Mouse (Mus musculus): ENCODE data around the gene Frmd4b.

Gene Frmd4b

DNA sequence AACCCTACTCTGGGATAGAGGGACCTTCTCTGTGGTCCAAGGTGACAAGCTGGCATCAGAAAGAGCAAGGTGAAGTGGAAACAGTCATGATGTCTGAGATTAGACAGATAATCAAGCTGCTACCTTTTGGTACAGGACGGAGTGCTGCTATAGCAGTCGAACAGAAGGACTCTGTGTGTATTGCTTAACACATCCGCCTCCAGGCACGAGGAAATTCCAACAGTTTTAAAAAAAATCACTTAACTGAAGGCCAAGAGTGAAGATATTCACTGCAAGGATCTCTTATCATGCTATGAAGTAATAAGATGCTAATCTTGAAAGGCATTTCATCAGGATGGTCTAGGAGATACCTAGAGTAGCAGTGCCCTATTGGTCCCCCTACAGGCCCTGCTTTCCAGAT lies 298.3 kb downstream of the Frmd4b start:
- DNase-seq (ENCODE audit: low spot score in 2 of 2) = peak in 1 of 2 experiments; percentile 47

DNA sequence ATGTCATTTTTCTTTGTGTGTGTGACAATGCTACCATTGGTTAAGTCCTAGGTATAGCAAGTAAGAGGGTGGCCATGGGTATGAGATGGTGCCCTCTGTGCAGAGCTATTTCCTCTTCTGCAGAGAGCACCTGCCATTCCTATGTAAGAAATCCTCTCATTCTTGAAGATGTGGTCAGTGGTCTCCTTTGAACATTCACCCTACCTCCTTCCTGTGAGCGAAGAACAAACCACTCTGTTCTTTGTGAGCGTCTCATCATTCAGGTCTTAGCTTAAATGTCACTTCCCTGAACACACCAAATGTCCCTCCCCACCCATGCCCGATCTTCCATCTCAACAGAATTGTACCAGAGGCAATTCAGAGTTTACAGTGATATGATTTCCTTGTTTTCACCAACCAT lies 299.4 kb downstream of the Frmd4b start:
- DNase-seq (ENCODE audit: low spot score in 2 of 2) = no peak

DNA sequence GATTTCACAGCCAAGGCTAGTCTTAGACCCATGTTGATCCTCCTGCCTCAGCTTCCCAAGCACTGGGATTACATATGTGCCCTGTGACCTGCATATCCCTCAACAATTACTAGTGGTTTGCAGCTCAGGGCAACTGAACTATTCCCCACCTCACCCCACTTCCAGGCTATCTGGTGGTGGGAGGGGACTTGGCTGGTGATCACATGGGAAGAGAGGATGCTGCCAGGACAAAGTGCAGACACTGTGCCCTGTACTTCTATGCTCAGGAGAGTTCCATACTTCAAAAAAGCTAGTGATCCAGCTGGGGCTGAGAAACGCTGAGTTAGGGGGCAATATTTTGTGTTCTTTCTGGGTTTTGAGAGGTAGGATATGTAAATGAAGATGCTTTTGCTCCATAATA lies 300.6 kb downstream of the Frmd4b start:
- no peak for DNase-seq (ENCODE audit: low spot score in 2 of 2)

DNA sequence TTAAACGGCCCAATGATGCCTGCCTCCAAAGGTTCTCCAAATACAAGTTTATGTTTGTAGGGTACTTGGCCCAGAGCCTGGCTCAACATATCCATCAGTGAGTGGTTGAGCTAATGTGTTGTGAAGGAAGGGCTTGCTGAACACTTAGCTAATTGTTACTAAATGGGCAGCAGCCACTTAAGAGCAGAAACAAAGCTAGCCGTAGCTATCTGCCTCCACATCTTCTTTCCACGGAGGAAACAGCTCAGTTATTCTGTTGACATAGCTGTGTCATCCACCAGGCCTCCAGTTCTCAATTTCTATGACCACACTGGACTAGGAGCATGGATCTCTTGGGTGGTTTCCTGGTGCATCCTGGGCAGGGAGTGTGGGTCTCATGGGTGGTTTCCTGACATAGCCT lies 302.0 kb downstream of the Frmd4b start:
- DNase-seq (ENCODE audit: low spot score in 2 of 2) = no peak

DNA sequence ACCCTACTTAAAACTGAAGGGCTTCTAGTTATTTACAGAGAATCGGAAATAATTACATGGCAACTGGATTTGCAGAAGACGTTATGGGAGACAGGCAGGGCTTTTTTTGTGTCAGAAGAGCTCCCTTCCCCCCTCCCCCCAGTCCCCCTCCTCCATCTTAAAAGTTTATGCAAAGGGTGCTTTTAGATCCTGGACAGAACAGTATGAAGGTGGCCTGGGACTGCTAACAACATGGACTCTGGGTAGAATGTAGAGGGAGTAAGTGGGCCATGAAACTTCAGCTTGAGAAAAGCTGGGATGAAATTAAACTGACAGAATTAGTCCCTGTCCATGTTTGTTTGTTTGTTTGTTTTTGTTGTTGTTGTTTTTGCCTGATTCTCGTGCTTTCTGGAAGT lies 304.8 kb downstream of the Frmd4b start:
- DNase-seq (ENCODE audit: low spot score in 2 of 2) = no peak

DNA sequence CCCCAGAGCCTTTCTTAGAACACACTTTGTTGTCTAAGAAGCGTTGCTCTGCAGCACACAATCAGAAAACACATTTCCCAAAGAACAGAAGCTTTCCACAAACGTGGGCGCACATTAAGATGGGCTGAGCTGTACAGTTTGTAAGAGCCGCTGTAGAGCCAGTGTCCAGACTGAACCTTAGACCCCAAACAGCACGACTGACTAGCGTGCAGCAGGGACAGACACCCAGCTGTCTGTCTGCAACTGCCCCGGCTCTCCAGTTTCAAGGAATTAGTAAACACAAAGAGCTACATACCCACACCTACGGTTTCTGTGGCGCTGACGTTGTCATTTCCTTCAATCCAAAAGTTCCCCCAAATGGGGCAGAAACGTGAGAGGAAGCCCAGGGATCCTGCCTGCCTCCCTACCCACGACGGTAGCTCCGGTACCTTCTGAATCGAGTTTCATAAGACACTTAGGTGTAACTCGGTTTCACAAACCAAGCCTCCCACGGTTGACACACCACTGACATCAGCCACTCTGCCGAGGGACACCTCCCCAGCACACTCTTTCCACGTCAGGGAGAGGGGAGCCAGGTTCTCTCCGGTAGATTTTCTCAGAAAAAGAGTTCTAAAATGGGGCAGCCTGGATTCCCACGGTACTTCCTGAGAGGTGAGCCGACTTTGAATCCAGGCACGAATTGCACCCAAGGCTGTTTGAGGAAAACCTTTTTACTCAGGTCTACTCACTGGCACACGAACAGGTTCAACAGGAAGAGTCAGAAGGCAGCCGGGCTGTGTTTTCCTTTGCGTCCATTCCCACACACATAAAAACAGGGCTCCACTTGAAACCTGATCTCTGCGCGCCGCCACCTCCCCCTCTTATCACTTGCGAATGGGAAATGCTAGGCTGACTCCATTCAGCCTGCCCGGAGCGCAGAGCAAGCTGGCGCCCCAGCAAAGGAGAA lies 305.5 kb downstream of the Frmd4b start:
- DNase-seq (ENCODE audit: low spot score in 2 of 2) = peak in 1 of 2 experiments; percentile 35

DNA sequence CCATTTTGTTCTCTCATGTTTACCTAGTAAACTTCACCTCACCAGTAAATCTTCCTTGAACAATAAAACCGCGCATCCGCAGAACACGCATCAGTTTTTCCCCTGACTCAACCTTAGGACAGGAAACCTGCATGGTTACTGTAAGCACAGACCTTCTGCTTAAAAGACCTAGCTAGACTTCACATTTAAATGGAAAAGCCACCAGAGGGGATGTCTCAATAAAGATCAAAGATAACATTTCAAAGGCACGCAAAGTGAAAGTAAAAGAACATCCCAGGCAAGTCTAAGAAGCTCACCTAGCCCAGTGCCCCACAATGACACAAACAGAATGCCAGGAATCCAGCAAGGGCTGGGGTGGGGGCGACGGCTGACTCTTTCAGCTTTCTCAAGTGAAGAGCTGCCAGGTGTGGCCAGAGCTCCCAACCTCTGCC lies 306.4 kb downstream of the Frmd4b start:
- no peak for DNase-seq (ENCODE audit: low spot score in 2 of 2)

DNA sequence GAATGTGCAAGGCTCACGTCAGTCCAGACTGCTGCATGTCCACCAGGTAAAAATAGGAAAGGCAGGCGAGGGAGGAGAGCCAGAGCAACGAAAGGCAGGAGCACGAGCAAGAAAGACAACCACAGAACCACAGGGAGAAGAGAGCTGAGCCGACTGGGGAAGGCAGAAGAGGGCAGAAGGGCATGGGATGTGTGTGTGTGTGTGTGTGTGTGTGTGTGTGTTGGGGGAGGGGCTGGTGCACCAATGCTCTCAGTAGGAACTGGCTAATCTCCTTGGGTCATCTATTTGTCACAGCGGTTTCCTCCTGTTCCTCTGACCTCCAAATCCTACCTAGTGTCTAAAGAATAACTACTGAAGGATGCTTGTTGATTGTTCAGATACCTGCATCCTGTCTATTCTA lies 308.2 kb downstream of the Frmd4b start:
- DNase-seq (ENCODE audit: low spot score in 2 of 2) = no peak

DNA sequence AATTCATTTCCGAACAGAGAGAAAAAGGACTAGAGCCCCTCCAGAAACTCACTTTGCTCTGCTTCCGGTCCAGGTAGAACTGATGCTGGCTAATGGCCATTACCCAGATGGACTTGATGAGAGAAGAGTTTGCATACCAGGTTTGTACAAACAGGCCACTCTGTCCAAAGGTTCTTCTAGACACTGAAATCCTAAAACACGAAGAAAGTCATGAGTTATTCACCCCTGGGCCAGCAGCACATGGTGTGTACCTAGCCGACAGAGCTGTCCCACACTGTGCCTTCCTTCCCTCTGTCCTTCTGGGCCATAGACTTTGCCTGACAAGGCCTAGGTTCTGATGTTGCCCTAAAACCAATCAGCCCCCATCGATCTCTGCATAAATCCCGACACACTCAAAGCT lies 308.8 kb downstream of the Frmd4b start:
- DNase-seq (ENCODE audit: low spot score in 2 of 2) = no peak

DNA sequence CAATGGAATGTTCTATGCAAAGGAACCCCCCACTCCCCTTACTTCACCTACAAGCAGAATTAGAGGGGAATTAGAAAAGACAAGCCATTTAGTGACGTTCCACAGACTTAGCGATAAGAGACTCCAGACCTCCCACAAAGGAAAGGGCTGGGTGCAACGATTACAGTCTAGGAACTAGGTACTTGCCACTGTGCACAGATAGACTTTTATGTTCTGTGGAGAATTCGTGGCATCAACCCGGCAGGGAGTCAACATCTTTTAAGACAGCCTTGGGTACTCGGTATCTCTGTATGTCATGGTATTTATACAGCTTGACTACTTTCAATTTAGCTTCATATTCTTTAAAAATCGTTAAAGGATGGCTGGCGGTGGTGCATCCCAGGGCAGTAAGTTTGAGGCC lies 310.1 kb downstream of the Frmd4b start:
- DNase-seq (ENCODE audit: low spot score in 2 of 2) = no peak

DNA sequence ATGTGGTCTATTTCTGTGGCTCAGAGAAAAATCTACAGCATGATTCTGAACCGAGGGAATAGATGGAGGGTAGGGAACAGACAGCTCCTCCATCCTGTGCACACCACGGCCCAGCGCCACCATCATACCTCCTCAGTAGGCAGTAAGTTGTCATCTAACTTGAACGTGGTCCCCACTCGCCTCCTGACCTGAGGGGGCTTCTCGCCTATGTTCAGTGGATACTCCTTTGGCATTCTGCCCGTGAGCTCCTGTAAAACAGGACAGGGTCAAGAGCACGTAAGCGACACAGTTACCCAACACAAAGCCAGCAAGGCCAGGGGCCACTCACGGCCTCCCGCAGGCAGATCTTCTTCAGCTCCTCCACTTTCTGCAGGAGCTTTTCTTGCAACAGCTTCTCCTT lies 311.0 kb downstream of the Frmd4b start:
- DNase-seq (ENCODE audit: low spot score in 2 of 2) = no peak

DNA sequence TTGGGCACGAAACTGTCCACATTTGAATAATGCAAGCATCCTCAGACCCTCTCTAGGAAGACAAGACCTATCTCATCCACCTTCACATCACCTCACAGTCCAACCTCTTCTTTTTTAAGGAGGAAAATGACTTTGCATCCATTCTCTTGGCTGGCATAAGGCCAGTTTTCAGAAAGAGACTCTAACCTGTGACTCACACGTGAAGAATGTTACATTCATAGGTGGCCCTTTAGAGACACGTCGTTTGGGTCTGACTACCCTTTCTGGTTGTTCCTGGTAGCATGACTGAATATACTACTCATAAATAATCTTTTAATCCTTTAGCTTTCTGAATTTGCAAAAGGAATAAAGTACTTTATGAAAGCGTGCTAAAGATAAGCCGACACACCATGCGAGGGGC lies 311.9 kb downstream of the Frmd4b start:
- no peak for DNase-seq (ENCODE audit: low spot score in 2 of 2)

DNA sequence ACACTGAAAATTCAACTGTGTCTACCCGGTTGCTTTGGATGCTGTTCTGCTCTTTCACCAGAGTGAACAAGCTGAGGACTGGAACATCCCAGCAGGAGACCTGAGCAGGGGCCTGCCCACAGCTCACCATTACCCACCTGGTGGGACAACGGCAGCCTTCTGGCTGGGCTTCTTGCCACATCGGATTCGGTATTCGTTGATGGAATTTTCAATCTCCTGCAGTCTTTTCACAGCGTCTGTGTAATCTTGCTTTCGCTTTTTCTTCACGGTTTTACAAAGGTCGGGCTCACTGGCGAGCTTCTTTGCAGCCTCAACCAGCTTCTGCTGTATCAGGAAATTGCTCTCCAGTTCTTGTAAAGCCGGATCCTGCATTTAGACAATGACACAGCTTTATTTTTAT lies 312.3 kb downstream of the Frmd4b start:
- no peak for DNase-seq (ENCODE audit: low spot score in 2 of 2)

DNA sequence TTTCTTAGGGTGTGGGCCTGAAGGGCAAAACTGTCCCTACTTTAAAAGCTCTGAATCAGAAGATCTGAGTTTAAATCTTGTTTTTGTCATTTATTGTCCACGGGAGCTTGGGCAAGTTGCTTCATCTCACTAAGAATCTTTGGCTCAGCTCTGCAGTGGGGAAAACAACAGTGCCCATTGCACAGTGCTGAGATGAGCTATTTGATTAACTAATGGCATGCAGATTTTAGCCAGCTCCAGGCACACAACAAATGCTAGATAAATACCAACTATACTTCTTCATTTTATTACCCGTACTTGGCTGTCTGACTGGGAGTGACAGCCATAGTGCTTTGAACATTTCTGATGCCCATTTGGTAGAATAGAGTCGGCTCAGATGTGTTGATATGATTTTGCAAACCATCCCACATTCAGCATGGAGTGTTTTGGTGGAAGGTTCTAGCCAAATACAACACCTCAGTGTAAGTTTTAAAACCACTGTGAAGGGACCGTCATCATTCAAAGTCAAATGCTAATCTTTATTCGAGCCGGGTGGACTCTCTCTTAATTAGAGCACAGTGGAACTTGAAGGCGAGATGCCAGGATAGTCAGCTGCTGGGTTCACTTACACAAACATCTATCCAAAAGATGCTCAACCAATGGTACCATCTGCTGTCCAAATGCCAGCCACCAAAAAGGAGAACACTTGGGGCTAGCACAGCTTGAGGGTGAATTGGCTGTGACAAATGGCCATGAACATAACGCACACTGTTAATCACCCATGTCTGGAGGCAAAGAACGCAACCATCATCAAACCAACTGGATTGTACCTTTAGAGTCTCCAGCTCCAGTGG lies 313.8 kb downstream of the Frmd4b start:
- no peak for DNase-seq (ENCODE audit: low spot score in 2 of 2)

DNA sequence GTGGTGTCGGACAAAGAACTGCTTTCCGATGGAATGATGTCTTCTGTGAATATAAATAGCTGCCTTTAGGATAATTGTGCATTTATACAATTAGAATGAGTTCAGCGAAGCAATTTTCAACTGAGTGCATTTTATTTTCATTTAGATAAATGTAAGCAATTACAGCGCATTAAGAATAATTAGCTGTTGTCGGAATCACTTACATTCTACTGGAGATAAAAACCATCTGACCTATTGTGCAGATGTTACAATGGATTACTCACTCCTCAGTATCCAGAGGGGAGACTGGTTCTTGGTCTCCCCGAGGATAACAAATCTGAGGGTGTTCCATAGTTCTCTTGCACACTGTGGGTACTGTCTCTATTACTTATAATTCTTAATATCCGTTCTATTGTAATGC lies 315.0 kb downstream of the Frmd4b start:
- DNase-seq (ENCODE audit: low spot score in 2 of 2) = no peak

DNA sequence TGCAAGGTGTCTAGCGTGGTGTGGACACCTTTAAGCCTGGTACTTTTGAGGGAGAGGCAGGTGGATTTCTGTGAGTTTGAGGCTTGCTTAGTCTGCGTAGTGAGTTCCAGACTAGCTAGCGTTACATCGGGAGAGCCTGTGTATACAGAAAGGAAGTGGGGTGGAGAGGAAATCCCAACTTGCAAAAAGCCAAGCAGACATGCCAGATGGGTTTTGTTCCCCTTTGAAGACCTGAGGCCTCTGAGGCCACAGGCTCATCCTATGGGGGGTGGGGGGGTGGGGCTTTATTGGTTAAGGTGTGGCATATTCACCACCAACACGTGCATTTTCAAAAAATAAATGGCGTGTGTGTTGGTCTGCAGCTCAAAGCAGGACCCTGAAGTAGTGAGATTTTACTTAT lies 316.7 kb downstream of the Frmd4b start:
- no peak for DNase-seq (ENCODE audit: low spot score in 2 of 2)

DNA sequence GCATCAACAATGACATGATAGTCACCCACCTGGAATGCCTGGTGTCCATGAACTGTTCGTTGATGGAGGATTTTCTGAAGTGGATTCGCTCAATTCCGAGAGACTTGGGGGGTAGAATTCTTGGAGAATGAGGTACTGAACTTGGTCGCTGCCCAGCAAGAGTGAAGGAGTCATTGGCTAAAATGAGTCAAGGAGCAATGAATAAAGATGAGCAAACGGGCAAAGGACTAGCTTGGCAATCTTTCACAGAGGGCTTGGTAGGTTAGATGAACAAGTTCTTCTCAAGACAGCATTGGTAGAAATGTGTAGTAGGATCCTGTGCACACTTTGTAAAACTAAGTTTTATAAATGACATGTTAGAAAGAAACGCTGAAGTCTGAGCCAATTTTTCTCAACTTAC lies 317.2 kb downstream of the Frmd4b start:
- no peak for DNase-seq (ENCODE audit: low spot score in 2 of 2)

DNA sequence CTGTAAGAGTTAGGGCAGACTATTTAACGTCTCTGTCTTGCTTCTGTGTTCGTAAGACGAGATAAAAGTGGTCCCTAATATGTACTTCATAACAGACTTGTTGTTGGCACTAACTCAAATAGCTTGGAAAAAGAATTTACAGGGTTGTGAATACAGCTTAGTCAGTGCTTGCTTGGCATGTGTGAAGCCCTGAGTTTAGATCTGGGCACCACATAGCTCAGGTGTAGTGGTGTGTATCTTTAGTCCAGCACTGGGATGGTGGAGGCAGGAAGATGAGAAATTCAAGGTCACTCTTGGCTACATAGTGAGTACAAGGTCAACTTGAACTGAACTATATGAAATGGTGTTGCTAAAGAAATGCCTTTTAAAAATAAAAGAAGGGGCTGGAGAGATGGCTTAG lies 320.2 kb downstream of the Frmd4b start:
- DNase-seq (ENCODE audit: low spot score in 2 of 2) = no peak

DNA sequence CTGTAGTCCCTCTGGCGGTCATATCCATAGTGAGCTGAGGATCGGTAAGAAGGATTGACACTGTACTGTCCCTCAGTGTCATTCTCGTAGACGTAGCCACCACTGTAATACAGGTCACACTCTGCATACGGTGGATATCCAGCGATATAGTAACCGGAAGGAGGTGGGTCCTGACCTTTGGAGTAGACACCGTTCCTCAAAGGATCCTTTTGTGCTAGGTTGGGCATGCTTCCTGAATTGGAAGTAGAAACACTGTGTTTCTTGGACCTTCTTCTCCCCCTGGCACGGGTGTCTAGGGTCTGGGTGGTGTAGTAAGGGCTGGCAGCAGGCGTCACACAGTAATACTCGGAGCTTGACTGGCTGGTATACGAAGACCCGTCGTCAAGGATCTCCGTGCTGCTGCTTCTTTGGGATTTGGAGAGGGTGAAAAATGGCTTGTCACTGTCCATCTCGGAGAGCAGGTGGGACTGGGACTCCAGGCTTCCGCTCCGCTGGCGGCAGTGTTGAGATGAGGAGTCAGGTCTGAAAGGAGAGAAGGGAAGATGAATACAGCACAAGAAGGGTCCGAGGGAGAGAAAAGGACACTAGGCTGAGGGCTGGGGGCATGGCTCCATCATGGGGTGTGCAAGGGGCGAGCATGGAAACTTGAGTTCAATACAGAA lies 321.3 kb downstream of the Frmd4b start:
- DNase-seq (ENCODE audit: low spot score in 2 of 2) = no peak

DNA sequence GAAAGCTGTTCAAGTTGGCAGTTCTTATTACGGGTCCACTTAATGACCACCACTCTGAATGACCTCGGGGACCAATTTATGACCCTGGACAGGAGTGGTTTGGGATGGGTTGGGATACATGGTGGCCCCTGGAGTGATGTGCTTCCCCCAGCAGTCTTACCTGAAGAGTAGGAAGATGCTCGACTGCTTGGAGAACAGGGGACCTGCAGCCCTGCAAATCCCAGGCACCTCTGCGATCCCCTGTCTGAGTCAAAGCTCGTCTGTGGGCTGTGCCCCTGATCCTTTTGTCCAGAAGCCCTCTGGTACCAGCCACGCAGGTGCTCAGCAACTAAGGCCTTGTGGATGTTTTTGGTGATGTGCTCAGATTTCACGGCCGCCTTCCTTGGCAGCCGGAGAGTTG lies 321.9 kb downstream of the Frmd4b start:
- no peak for DNase-seq (ENCODE audit: low spot score in 2 of 2)

DNA sequence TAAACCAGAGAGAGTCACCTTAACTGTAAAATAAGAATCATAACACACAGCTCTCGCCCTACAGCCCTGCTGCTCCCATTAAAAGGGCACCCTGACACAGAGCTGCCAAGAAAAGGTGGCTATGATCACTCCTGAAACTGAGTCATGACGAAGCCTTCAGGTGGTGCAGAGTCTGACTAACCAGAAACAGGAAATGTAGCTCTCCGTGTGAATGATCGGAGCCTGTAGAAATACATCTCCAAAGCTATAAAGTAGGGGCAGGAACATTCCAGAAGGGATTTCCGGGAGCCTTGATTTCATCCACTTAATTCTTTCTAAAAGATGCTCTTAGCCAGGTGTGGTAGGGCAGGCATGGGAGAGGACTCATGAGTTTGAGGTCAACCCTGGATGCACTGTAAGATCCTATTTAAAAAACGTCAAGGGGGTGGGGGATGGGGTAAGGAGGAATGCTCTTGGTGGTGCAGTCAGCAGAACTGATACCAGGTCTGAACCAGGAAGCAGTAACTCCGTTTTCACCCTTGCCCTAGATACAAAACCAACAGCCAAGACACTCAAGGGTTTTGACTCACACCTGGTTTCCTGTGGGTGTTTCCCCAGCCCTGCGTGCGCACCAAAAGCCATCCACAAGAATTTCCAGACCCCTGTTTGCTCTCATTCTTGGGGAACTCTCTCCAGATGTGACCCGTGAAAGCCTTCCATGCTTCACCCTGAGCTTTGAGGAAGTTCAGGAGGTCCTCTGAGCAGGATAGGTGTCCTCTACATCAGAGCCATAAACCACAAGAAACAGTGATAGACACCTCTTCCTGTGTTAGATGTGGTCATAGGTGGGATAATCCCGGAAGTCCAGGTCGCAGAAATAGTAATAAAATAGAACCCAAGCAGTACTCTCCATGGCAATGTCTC lies 323.4 kb downstream of the Frmd4b start:
- DNase-seq (ENCODE audit: low spot score in 2 of 2) = no peak
